Mouse (Mus musculus) gastrocnemius, postnatal 10 days (tissue): ENCODE measurements at regions not wholly inside any gene's neighbourhood (a gene's known extent, or its start where the extent isn't known, plus 50 kb on each side); places are given as distances from the start of the nearest gene placed in this dataset.

Source experiments
- DNase-seq: peaks from one replicate; pipeline ENCODE4 v3.0.0; 2021; ENCODE audit warnings: mixed read lengths

DNA sequence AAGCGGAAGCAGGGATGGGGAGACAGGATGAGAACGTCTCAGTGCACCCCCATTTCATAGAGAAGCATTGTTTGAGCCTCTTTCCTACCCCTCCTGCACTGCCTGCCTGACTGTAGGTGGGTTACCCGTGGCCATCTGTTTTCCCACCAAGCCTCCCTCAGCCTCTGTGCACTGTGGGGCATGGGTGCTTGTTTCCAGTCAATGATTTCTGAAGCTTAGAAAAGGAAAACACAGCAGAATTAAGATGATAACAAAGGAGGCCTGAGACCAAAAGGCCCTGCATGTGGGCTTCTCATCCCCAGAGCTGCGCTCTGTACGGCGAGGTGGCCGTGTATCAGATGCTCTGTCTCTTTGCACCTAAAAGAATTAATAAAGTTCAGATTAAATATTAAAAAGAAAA lies 92.9 kb upstream of the Pabpc6 start:
- DNase-seq: no peak

GRCm38 (mm10) chr17:9760706-9761059 lies 91.2 kb upstream of the Pabpc6 start:
- no peak for DNase-seq

DNA sequence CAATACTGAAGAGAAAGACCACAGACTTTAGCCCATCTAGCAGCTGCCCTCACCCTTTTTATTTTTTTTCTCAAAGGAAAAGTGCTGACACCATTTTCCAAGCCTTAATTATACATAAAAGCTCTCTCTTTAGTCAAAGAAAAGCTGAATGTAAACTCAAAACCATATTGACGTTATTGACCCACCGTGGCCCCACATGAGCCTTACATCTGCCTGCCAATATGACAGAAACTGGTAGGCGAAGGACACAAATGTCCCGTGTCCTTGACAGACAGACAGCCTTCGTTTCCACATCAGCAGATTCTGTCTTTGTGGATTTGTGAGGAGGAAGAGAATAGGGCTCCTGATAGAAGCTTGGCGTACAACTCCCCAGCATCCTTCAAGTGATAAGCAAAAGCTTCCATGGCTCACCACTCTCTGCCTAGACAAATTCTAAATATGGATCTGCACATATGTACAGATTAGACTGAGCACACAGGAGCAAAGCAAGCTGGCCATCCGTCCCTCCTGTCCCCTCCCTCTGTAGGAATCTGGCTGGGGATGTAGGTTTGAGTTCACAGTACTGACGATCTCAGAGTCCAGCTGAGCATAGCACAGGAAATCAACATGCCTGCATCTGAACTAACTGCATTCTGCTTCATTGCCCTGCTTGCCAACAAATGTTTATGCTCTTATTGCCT lies 90.6 kb upstream of the Pabpc6 start:
- no peak for DNase-seq

- DNase-seq: peak; percentile 61
These were observed 89.9 kb upstream of the Pabpc6 start for GRCm38 (mm10) chr17:9759421-9759852.

- no peak for DNase-seq
These were observed 88.3 kb upstream of the Pabpc6 start for GRCm38 (mm10) chr17:9757725-9758251.

GRCm38 (mm10) chr17:9756675-9757074 lies 87.2 kb upstream of the Pabpc6 start:
- DNase-seq: peak; percentile 44

DNA sequence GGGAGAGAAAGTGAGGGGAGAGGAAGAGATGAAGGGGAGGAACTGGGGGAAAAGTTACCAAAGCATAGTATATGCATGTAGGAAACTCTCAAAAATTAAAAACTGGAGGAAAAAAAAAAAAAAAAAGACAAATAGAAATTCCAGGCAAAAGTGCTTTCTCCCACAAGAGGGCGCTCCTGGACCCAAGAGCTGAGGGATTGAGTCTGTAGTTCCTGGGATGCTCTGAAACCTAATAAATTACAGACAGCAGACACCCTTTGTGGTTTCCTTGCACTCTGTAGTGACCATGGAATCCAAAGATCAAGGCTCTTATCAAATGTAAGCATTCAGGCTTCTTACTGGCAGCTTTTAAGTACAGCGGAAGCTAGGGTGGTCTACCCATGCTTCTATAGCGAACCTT lies 86.7 kb upstream of the Pabpc6 start:
- peak; percentile 84 for DNase-seq

DNA sequence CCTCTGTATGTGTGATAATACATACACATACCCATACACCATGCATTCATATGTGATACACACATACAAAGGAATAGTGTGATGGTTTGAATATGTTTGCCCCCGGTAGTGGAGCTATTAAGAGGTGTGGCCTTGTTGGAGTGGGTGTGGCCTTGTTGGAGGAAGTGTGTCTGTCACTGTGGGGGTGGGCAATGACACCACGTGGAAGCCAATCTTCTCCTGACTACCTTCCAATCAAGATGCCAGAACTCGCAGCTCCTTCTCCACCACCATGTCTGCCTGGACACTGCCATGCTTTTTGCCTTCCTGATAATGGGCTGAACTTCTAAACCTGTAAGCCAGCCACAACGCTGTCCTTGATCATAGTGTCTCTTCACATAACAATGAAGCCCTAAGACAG lies 86.1 kb upstream of the Pabpc6 start:
- no peak for DNase-seq

GRCm38 (mm10) chr17:9754884-9755405 lies 85.4 kb upstream of the Pabpc6 start:
- DNase-seq: no peak

DNA sequence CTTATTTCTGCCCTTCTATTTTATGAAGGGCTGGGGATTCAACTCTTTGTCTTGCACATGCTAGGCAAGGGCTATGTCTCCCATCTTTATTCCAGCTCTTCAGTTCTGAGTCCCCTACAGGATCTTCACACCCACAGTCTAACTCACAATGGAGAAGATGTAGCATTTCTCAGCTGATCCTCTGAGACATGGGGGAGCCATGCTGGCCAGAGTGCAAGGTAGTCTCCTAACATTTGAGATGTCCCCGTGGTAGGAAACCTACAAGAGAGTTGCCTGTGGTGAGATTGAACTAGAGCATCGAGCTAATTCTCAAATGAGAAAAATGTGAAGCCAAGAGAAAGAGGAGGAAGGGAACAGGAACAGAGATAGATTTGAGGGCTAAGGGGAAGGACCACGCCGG lies 83.3 kb upstream of the Pabpc6 start:
- DNase-seq: no peak

DNA sequence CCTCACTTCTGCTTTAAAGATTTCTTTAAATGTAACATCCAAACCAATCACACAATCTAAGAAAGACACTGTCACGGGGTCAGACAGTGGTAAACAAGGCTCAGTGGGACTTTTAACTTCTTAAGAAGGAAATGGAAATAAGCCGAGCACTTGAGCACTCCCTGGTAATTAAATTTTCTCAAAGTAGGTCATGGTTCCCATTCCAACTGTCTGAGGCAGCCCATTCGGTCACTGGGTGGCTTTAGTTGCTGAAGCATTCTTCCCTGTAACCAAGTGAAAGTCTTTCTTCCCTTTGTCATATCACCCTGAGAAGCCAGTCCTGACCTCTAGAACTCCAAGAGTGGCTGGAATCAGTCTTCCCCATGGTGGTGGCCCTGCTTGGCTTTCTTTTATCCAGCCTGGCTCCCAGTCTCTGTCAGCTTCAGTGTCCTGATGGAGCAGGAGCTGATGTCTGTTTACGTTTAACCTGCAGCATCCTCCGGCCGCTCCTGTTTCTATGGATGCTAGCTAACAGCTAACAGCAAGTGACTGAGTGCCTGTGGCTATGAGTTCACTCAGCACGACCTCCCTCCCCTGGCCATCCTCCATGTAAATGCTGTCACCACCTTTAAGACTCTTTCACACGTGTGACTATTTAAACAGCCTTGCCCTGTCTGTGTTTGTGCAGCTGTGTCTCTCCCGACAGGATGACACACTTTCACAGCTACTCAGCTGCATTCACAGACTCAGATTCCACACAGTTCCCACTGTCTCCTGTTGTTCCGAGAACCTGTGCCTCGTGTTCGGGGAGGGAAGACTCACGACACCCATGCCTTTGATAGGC lies 82.0 kb upstream of the Pabpc6 start:
- DNase-seq: no peak

DNA sequence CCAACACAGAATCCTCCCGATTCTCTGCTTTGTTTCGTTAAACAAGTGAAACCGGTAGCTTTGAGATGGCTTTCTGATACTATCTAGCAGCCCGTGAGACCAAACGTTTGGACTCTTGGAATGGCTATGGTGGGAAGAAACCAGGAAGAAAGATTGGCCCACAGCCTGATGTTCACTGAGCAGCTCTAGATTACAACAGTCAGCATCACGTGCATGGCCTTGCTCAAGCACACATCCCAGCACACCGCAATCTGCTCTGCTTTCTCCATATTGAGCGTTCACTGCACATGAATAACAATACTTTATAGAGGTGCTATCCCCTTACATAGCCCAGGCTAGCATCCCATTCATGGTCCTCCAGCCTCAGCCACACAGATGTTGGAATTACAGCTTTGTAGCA lies 80.5 kb upstream of the Pabpc6 start:
- DNase-seq: no peak

- no peak for DNase-seq
These were observed 79.8 kb upstream of the Pabpc6 start for GRCm38 (mm10) chr17:9749301-9749700.

- DNase-seq: no peak
These were observed 78.4 kb upstream of the Pabpc6 start for GRCm38 (mm10) chr17:9747893-9748292.

- DNase-seq: no peak
These were observed 73.8 kb upstream of the Pabpc6 start for GRCm38 (mm10) chr17:9743342-9743741.

- DNase-seq: no peak
These were observed 71.8 kb upstream of the Pabpc6 start for GRCm38 (mm10) chr17:9741321-9741720.

DNA sequence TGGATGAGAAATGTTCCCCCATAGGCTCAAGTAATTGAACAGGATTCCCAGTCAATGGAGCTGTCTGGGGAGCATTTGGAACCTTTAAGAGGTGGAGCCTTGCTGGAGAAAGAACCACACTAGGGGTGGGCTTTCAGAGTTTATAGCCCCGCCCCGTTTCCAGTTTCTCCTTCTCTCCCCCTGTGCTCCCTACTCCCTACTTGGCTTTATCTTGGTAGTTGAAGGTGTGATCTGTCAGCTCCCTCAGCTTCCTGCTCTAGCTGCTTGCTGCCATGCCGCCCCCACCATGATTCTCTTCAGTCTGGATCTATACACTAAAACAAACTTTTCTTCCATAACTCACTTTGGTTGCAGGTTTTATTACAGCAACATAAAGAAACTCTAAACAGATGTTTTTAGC lies 59.5 kb upstream of the Pabpc6 start:
- DNase-seq: no peak

GRCm38 (mm10) chr17:9725704-9726469 lies 56.4 kb upstream of the Pabpc6 start:
- peak; percentile 20 for DNase-seq

DNA sequence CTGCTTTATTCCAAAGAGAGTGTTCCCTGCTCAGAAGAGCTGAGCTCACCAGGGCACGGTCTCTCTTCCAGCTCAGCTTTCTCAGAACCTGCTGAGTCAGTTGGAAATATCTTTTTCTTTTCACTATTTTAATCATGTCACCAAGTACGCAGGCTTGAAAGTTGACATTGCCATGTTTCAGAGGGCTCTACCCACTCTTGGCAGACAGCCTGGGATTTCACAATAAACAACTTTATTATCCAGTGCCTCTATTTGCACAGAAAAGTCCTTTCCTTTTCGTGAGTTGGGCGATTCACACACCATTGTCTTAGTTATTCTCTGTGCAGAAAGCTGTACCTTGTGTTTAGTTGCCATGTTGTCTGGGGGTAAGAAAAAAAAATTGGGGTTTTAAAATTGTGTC lies 54.0 kb upstream of the Pabpc6 start:
- DNase-seq: no peak

GRCm38 (mm10) chr17:9722709-9723108 lies 53.2 kb upstream of the Pabpc6 start:
- DNase-seq: no peak
